Mouse (Mus musculus): ENCODE results near the gene Sept10. TPM values are rescaled to one million over a fixed set of nuclear protein-coding genes. Genes with fewer than 3 reads are reported as not detected.
"Not testable (repeated sequence)": the region's sequence is repeated elsewhere in the genome, so short reads cannot be mapped to it uniquely, and the experiment has no call there.

Gene Sept10
- polyA plus RNA-seq, 1 experiment from 2014 or later: 34.0 TPM

GRCm38 (mm10) chr10:59117555-59117954 is 104.1 kb downstream of the Sept10 start:
- no peak overlapping the region for H3K4me3 ChIP-seq
- no peak overlapping the region for H3K9ac ChIP-seq
- H3K4me2 ChIP-seq: no peak overlapping the region
- no peaks in the 10 kb centered on the region for H3K9me3 ChIP-seq (replicated peaks)
- no peaks in the 10 kb centered on the region for H3K27me3 ChIP-seq
- 91% methylated on average over 5 of the region's 5 CpGs for WGBS
- H3K27ac ChIP-seq: no peak overlapping the region
- H3K4me1 ChIP-seq: no peaks in the 10 kb centered on the region
- H3K36me3 ChIP-seq (ENCODE audit: poor library complexity, severe bottlenecking): no peaks in the 10 kb centered on the region
- ATAC-seq: 0 out of 2 replicates have a peak, but pooled peaks have one; percentile 16

DNA sequence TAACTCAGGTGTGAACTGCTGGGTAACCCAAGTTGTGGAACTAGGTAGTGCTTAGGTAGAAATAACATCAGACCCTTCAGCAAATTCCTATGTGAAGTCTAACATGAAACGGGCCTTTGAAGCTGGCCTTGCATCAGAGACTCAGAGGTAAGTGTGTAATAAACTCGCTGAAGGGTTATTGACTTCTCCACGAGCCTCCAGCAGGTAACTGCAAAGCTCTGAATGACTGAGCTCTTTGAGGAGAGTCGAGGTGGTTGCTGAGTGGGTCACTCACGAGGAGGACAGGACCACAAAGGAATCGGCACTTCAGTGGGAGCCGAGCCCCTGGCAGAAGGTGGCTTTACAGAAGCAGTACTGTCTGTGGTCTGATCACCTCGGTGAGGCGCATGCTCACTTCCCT is 105.3 kb downstream of the Sept10 start:
- Histone ChIP-seq H3K27ac (no peak overlapping the region), H3K27me3 (no peaks in the 10 kb centered on the region)

DNA sequence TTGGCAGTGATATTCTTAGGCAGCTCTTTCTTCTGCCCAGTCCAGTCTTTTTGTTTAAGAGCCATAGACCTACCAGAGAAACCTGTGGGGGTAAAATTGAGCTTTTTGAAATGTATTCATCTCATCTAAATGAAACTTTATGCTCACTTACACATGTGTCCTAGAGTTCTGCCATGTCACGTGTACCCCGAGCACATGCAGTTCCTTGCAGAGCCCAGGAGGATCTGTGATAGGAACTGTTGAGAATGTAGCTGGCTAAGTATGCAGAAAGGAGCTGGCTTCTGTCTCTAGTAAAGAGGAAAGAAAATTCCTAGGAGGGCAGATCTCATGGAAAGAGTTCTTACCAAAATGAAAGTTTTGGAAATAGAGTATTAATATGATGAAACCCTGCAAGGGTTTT is 106.0 kb downstream of the Sept10 start:
- H3K9ac ChIP-seq: no peak overlapping the region
- no peak overlapping the region for H3K4me2 ChIP-seq
- H3K4me1 ChIP-seq: no peaks in the 10 kb centered on the region
- H3K36me3 ChIP-seq (ENCODE audit: poor library complexity, severe bottlenecking): peaks cover 8% of the 10 kb centered on the region
- no peak overlapping the region for H3K4me3 ChIP-seq
- WGBS: 94% methylated on average over 2 of the region's 2 CpGs
- H3K27me3 ChIP-seq: no peaks in the 10 kb centered on the region
- ATAC-seq: no peak
- H3K9me3 ChIP-seq (replicated peaks): no peaks in the 10 kb centered on the region
- H3K27ac ChIP-seq: no peak overlapping the region

More for the DNA sequence above, 105.3 kb downstream of the Sept10 start:
- no peak for ATAC-seq
- H3K36me3 ChIP-seq (ENCODE audit: poor library complexity, severe bottlenecking): 0 out of 2 replicates have a peak, but pooled peaks cover 2% of the 10 kb centered on the region
- no peak overlapping the region for H3K4me2 ChIP-seq
- WGBS: 81% methylated on average over 9 of the region's 9 CpGs
- H3K9ac ChIP-seq: no peak overlapping the region
- H3K9me3 ChIP-seq (replicated peaks): no peaks in the 10 kb centered on the region
- H3K4me1 ChIP-seq: no peaks in the 10 kb centered on the region
- no peak overlapping the region for H3K4me3 ChIP-seq

GRCm38 (mm10) chr10:59114535-59115291 is 106.9 kb downstream of the Sept10 start:
- Histone ChIP-seq H3K4me2 (no peak overlapping the region), H3K36me3 (ENCODE audit: poor library complexity, severe bottlenecking) (peaks cover 18% of the 10 kb centered on the region), H3K27ac (no peak overlapping the region), H3K4me1 (no peaks in the 10 kb centered on the region), H3K27me3 (no peaks in the 10 kb centered on the region), H3K9ac (no peak overlapping the region), H3K9me3 (replicated peaks) (no peaks in the 10 kb centered on the region), H3K4me3 (no peak overlapping the region)
- peak; percentile 63; the same call in 1 of the 2 replicates for ATAC-seq
- WGBS: 71% methylated on average over 15 of the region's 15 CpGs

DNA sequence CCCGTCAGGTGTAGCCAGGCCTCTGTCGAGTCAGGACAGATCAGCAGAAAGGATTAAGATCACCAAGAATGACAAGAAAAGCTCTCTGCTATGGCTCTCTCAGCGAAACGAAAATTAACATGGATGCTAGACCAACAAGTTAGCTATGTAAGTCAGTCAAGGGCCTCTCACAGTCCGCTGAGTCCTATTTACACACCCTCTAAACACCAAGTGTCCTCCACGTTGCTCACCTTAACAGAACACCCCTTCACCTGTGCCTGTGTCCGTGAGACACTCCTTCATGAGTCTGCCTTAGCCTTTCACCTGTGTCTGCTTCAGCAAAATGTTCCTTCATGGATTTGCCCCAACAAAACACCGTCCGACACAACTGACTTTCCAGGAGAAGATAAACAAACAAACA is 108.3 kb downstream of the Sept10 start:
- Histone ChIP-seq H3K4me3 (no peak overlapping the region), H3K4me1 (no peaks in the 10 kb centered on the region), H3K4me2 (no peak overlapping the region), H3K27ac (no peak overlapping the region), H3K9me3 (replicated peaks) (no peaks in the 10 kb centered on the region), H3K27me3 (no peaks in the 10 kb centered on the region), H3K9ac (no peak overlapping the region), H3K36me3 (ENCODE audit: poor library complexity, severe bottlenecking) (peaks cover 21% of the 10 kb centered on the region)
- WGBS: 88% methylated on average over 9 of the region's 9 CpGs
- no peak for ATAC-seq

- Histone ChIP-seq H3K4me1 (no peaks in the 10 kb centered on the region), H3K27me3 (no peaks in the 10 kb centered on the region), H3K36me3 (ENCODE audit: poor library complexity, severe bottlenecking) (peaks cover 21% of the 10 kb centered on the region), H3K9me3 (replicated peaks) (no peaks in the 10 kb centered on the region), H3K4me2 (no peak overlapping the region), H3K4me3 (no peak overlapping the region), H3K9ac (no peak overlapping the region), H3K27ac (no peak overlapping the region)
- WGBS: 94% methylated on average over 8 of the region's 8 CpGs
- no peak for ATAC-seq
These were observed 108.9 kb downstream of the Sept10 start for GRCm38 (mm10) chr10:59112755-59113154.

- Histone ChIP-seq H3K9ac (no peak overlapping the region), H3K27me3 (no peaks in the 10 kb centered on the region), H3K36me3 (ENCODE audit: poor library complexity, severe bottlenecking) (peaks cover 21% of the 10 kb centered on the region), H3K4me1 (no peaks in the 10 kb centered on the region), H3K9me3 (replicated peaks) (no peaks in the 10 kb centered on the region), H3K27ac (no peak overlapping the region), H3K4me2 (no peak overlapping the region), H3K4me3 (no peak overlapping the region)
- 95% methylated on average over 7 of the region's 7 CpGs for WGBS
- no peak for ATAC-seq
These were observed 111.3 kb downstream of the Sept10 start for GRCm38 (mm10) chr10:59110386-59110785.

GRCm38 (mm10) chr10:59109015-59109414 is 112.6 kb downstream of the Sept10 start:
- H3K36me3 ChIP-seq (ENCODE audit: poor library complexity, severe bottlenecking): peaks cover 27% of the 10 kb centered on the region
- peak; percentile 61 for ATAC-seq
- WGBS: 32% methylated on average over 2 of the region's 2 CpGs
- no peak overlapping the region for H3K9ac ChIP-seq
- H3K27ac ChIP-seq: no peak overlapping the region
- H3K4me1 ChIP-seq: no peaks in the 10 kb centered on the region
- H3K27me3 ChIP-seq: no peaks in the 10 kb centered on the region
- no peak overlapping the region for H3K4me2 ChIP-seq
- H3K9me3 ChIP-seq (replicated peaks): no peaks in the 10 kb centered on the region
- H3K4me3 ChIP-seq: no peak overlapping the region

GRCm38 (mm10) chr10:59106644-59107043 is 115.0 kb downstream of the Sept10 start:
- ATAC-seq: no peak
- Histone ChIP-seq H3K9ac (no peak overlapping the region), H3K4me3 (no peak overlapping the region), H3K4me2 (no peak overlapping the region), H3K9me3 (replicated peaks) (no peaks in the 10 kb centered on the region), H3K27me3 (no peaks in the 10 kb centered on the region), H3K36me3 (ENCODE audit: poor library complexity, severe bottlenecking) (peaks cover 31% of the 10 kb centered on the region), H3K4me1 (no peaks in the 10 kb centered on the region), H3K27ac (no peak overlapping the region)
- WGBS: 85% methylated on average over 3 of the region's 3 CpGs

GRCm38 (mm10) chr10:59105885-59106284 is 115.8 kb downstream of the Sept10 start:
- Histone ChIP-seq H3K27ac (no peak overlapping the region), H3K36me3 (ENCODE audit: poor library complexity, severe bottlenecking) (peaks cover 25% of the 10 kb centered on the region), H3K4me1 (no peaks in the 10 kb centered on the region), H3K4me2 (no peak overlapping the region), H3K27me3 (no peaks in the 10 kb centered on the region), H3K9ac (no peak overlapping the region), H3K4me3 (no peak overlapping the region), H3K9me3 (replicated peaks) (no peaks in the 10 kb centered on the region)
- no peak for ATAC-seq
- WGBS: 90% methylated on average over 8 of the region's 8 CpGs

DNA sequence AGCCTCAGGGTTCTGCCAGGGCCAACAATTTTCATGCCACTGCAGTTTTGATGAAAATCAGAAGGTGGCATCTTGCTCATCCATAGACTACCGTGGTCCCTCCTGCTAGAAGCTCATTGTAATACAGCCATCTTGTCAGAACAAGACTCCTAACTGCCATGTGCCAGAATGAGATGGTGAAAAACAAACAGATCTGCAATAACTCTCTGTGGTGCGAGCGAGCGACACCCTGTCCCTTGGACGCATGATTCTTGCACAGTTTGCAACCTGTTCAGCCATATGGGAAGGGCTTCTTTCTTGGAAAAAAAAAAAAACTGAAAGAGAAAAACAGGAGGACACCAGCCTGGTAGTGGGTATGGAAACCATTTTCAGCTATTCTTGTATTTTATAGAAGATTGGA is 117.0 kb downstream of the Sept10 start:
- 86% methylated on average over 5 of the region's 5 CpGs for WGBS
- Histone ChIP-seq H3K4me1 (no peaks in the 10 kb centered on the region), H3K9ac (no peak overlapping the region), H3K4me3 (no peak overlapping the region), H3K4me2 (no peak overlapping the region), H3K36me3 (ENCODE audit: poor library complexity, severe bottlenecking) (peaks cover 23% of the 10 kb centered on the region), H3K9me3 (replicated peaks) (no peaks in the 10 kb centered on the region), H3K27me3 (no peaks in the 10 kb centered on the region), H3K27ac (no peak overlapping the region)
- ATAC-seq: peak; percentile 43; the same call in 1 of the 2 replicates

GRCm38 (mm10) chr10:59103076-59103475 is 118.6 kb downstream of the Sept10 start:
- H3K9me3 ChIP-seq (replicated peaks); H3K9ac ChIP-seq; H3K4me3 ChIP-seq; H3K27ac ChIP-seq; H3K4me1 ChIP-seq; H3K4me2 ChIP-seq; H3K27me3 ChIP-seq; ATAC-seq: not testable (repeated sequence)
- 81% methylated on average over 5 of the region's 5 CpGs for WGBS
- peaks cover 20% of the 10 kb centered on the region for H3K36me3 ChIP-seq (ENCODE audit: poor library complexity, severe bottlenecking)

DNA sequence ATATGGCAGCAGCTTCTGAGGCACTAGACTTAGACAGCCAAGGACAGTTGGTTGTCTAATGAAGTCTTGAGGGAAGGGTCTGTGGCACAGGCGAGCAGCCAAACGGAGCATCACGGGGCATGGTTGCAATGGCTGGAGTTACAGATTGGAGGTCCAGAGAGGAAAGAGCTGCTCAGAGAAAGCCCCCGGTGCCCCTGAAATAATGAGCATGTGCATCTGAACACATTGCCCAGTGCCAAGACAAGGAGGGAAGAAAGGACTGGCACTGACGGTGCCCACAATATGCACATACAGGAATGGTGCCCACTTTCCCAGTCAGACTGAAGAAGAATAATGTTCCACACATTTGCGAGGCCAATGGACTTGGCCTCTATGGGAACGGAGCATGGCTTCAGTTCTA is 129.7 kb downstream of the Sept10 start:
- no peak overlapping the region for H3K9ac ChIP-seq
- ATAC-seq: no peak

More for the DNA sequence above, 129.7 kb downstream of the Sept10 start:
- 62% methylated on average over 7 of the region's 7 CpGs for WGBS
- Histone ChIP-seq H3K4me3 (no peak overlapping the region), H3K27ac (peak overlapping the region; percentile 92), H3K4me1 (peaks cover 63% of the 10 kb centered on the region), H3K9me3 (replicated peaks) (no peaks in the 10 kb centered on the region), H3K27me3 (no peaks in the 10 kb centered on the region), H3K4me2 (peak overlapping the region; percentile 4; the same call in 1 of the 2 replicates), H3K36me3 (ENCODE audit: poor library complexity, severe bottlenecking) (peaks cover 9% of the 10 kb centered on the region)

Data from forebrain, embryonic 13.5 days (tissue).